Mouse (Mus musculus) MEL (cell line): ENCODE measurements around the gene Fam110a. TPM values are rescaled to one million over a fixed set of nuclear protein-coding genes. Genes with fewer than 3 reads are reported as not detected.

ENCODE experiments used
- DNase-seq: peaks from one replicate; pipeline ENCODE4 v3.0.0; 2011; ENCODE audit warnings: low read depth, low spot score
- H3K27ac ChIP-seq: 2 replicates; pipeline ENCODE4 v1.5.1; 2012; ENCODE audit warnings: low read depth, mild to moderate bottlenecking, control low read depth, low read length, moderate library complexity; ENCODE audit not compliant: control insufficient read depth
- H3K27me3 ChIP-seq, 2 experiments: fragments of 150-350 bp in 1 of 2; sonication (generic) in 1 of 2; 2 replicates each; pipeline ENCODE4 v1.6.1; 2012; ENCODE audit warnings: low read length in 2 of 2, mild to moderate bottlenecking in 2 of 2, improper control_type of control experiment in 1 of 2, moderate library complexity in 1 of 2; ENCODE audit not compliant: insufficient read depth in 2 of 2, control insufficient read depth in 1 of 2
- H3K36me3 ChIP-seq, 2 experiments: 2 replicates each; pipeline ENCODE4 v1.6.1; 2012 to 2014; ENCODE audit warnings: low read length in 2 of 2, improper control_type of control experiment in 1 of 2, inconsistent platforms in 1 of 2, mild to moderate bottlenecking in 1 of 2; ENCODE audit not compliant: insufficient read depth in 2 of 2, control insufficient read depth in 1 of 2
- H3K4me1 ChIP-seq, 2 experiments: fragments of 150-350 bp in 1 of 2; sonication (generic) in 1 of 2; 2 replicates each; pipeline ENCODE4 v1.6.1; 2012; ENCODE audit warnings: low read length in 2 of 2, improper control_type of control experiment in 1 of 2, mild to moderate bottlenecking in 1 of 2; ENCODE audit not compliant: insufficient read depth in 2 of 2, control insufficient read depth in 1 of 2
- H3K4me3 ChIP-seq, 2 experiments: fragments of 150-350 bp in 1 of 2; sonication (generic) in 1 of 2; 2 replicates each; pipeline ENCODE4 v1.5.1; 2012; ENCODE audit warnings: low read depth in 2 of 2, low read length in 2 of 2, mild to moderate bottlenecking in 2 of 2, moderate library complexity in 2 of 2, control low read depth in 1 of 2, improper control_type of control experiment in 1 of 2; ENCODE audit not compliant: control insufficient read depth in 1 of 2, insufficient read depth in 1 of 2
- H3K79me2 ChIP-seq: 2 replicates; pipeline ENCODE4 v1.6.1; 2012; ENCODE audit warnings: mild to moderate bottlenecking, low read length, moderate library complexity; ENCODE audit not compliant: control insufficient read depth, poor library complexity, insufficient read depth
- H3K9ac ChIP-seq: 2 replicates; pipeline ENCODE4 v1.6.1; 2012; ENCODE audit warnings: low read depth, mild to moderate bottlenecking, control low read depth, low read length, moderate library complexity; ENCODE audit not compliant: control insufficient read depth, poor library complexity, severe bottlenecking
- H3K9me3 ChIP-seq: fragments of 150-350 bp; sonication (generic); replicated peaks from 2 replicates; pipeline ENCODE4 v1.6.1; 2012; ENCODE audit warnings: mild to moderate bottlenecking, low read length, improper control_type of control experiment, moderate library complexity; ENCODE audit not compliant: insufficient read depth
- BHLHE40 ChIP-seq: IDR thresholded peaks from 2 replicates; pipeline ENCODE4 v1.6.1; 2012; ENCODE audit warnings: low read depth, mild to moderate bottlenecking, inconsistent platforms, low read length, improper control_type of control experiment, borderline replicate concordance
- CHD1 ChIP-seq: IDR thresholded peaks from 2 replicates; pipeline ENCODE4 v1.6.1; 2012; ENCODE audit warnings: low read depth, mild to moderate bottlenecking, inconsistent platforms, low read length, improper control_type of control experiment
- CTCF ChIP-seq, 3 experiments: IDR thresholded peaks in 2 of 3; conservative IDR thresholded peaks in 1 of 3; 2 replicates each; pipeline ENCODE4 v1.5.1; 2011 to 2012; ENCODE audit warnings: low read length in 3 of 3, low read depth in 2 of 3, mild to moderate bottlenecking in 2 of 3, improper control_type of control experiment in 1 of 3, inconsistent platforms in 1 of 3, mixed read lengths in 1 of 3, moderate library complexity in 1 of 3; ENCODE audit not compliant: control insufficient read depth in 1 of 3, insufficient read depth in 1 of 3, poor library complexity in 1 of 3, severe bottlenecking in 1 of 3
- EP300 ChIP-seq, 2 experiments: IDR thresholded peaks; 2 replicates each; pipeline ENCODE4 v1.6.1; 2011; ENCODE audit warnings: improper control_type of control experiment in 2 of 2, low read length in 2 of 2, low read depth in 1 of 2, mild to moderate bottlenecking in 1 of 2
- ETS1 ChIP-seq: IDR thresholded peaks from 2 replicates; pipeline ENCODE4 v1.6.1; 2012; ENCODE audit warnings: low read depth, mild to moderate bottlenecking, inconsistent platforms, low read length, improper control_type of control experiment, moderate library complexity
- GABPA ChIP-seq: IDR thresholded peaks from 2 replicates; pipeline ENCODE4 v1.6.1; 2012; ENCODE audit warnings: low read depth, mild to moderate bottlenecking, inconsistent platforms, low read length, improper control_type of control experiment, moderate library complexity
- HCFC1 ChIP-seq: IDR thresholded peaks from 2 replicates; pipeline ENCODE4 v1.6.1; 2012; ENCODE audit warnings: low read depth, mild to moderate bottlenecking, inconsistent platforms, low read length, improper control_type of control experiment, moderate library complexity
- JUND ChIP-seq: IDR thresholded peaks from 2 replicates; pipeline ENCODE4 v1.6.1; 2011; ENCODE audit warnings: low read depth, mild to moderate bottlenecking, improper control_type of control experiment, low read length
- KAT2A ChIP-seq: conservative IDR thresholded peaks from 2 replicates; pipeline ENCODE4 v1.6.1; 2012; ENCODE audit warnings: low read depth, low read length, improper control_type of control experiment, inconsistent platforms
- MAFK ChIP-seq: IDR thresholded peaks from 2 replicates; pipeline ENCODE4 v1.6.1; 2011; ENCODE audit warnings: low read depth, mild to moderate bottlenecking, low read length, improper control_type of control experiment, borderline replicate concordance
- MAX ChIP-seq: IDR thresholded peaks from 2 replicates; pipeline ENCODE4 v1.6.1; 2011; ENCODE audit warnings: low read length, improper control_type of control experiment
- MAZ ChIP-seq: IDR thresholded peaks from 2 replicates; pipeline ENCODE4 v1.6.1; 2012; ENCODE audit warnings: low read depth, mild to moderate bottlenecking, inconsistent platforms, low read length, improper control_type of control experiment
- MYC ChIP-seq: IDR thresholded peaks from 2 replicates; pipeline ENCODE4 v1.6.1; 2011; ENCODE audit warnings: low read depth, mild to moderate bottlenecking, low read length, improper control_type of control experiment, moderate library complexity
- NELFE ChIP-seq: IDR thresholded peaks from 2 replicates; pipeline ENCODE4 v1.6.1; 2011; ENCODE audit warnings: low read depth, low read length, improper control_type of control experiment
- NRF1 ChIP-seq: IDR thresholded peaks from 2 replicates; pipeline ENCODE4 v1.6.1; 2014; ENCODE audit warnings: low read depth, mild to moderate bottlenecking, inconsistent platforms, low read length, improper control_type of control experiment, moderate library complexity; ENCODE audit not compliant: poor library complexity, insufficient read depth, severe bottlenecking
- POLR2A ChIP-seq, 2 experiments: IDR thresholded peaks; 2 replicates each; pipeline ENCODE4 v1.6.1; 2011 to 2012; ENCODE audit warnings: low read length in 2 of 2, mild to moderate bottlenecking in 2 of 2, control low read depth in 1 of 2, improper control_type of control experiment in 1 of 2, low read depth in 1 of 2, moderate library complexity in 1 of 2; ENCODE audit not compliant: control insufficient read depth in 1 of 2, insufficient read depth in 1 of 2, poor library complexity in 1 of 2
- POLR2AphosphoS2 ChIP-seq: IDR thresholded peaks from 2 replicates; pipeline ENCODE4 v1.6.1; 2011; ENCODE audit warnings: low read length, improper control_type of control experiment
- POLR2AphosphoS5 ChIP-seq: IDR thresholded peaks from 2 replicates; pipeline ENCODE4 v1.6.1; 2012; ENCODE audit warnings: low read depth, borderline replicate concordance, mild to moderate bottlenecking, inconsistent platforms, low read length, moderate library complexity, mixed read lengths
- SMC3 ChIP-seq: IDR thresholded peaks from 2 replicates; pipeline ENCODE4 v1.6.1; 2011; ENCODE audit warnings: low read depth, low read length, improper control_type of control experiment
- TAL1 ChIP-seq: IDR thresholded peaks from 2 replicates; pipeline ENCODE4 v1.6.1; 2012; ENCODE audit warnings: mild to moderate bottlenecking, inconsistent platforms, low read length, moderate library complexity, mixed read lengths
- TBP ChIP-seq: IDR thresholded peaks from 2 replicates; pipeline ENCODE4 v1.8.0; 2011; ENCODE audit warnings: low read depth, low read length, improper control_type of control experiment
- TCF12 ChIP-seq: IDR thresholded peaks from 2 replicates; pipeline ENCODE4 v1.6.1; 2014; ENCODE audit warnings: low read depth, mild to moderate bottlenecking, inconsistent platforms, low read length, improper control_type of control experiment, moderate library complexity
- UBTF ChIP-seq: IDR thresholded peaks from 2 replicates; pipeline ENCODE4 v1.6.1; 2012; ENCODE audit warnings: low read depth, mild to moderate bottlenecking, inconsistent platforms, low read length, improper control_type of control experiment, moderate library complexity, borderline replicate concordance; ENCODE audit not compliant: insufficient read depth
- USF2 ChIP-seq, 2 experiments: IDR thresholded peaks; 2 replicates each; pipeline ENCODE4 v1.6.1; 2011 to 2012; ENCODE audit warnings: improper control_type of control experiment in 2 of 2, low read length in 2 of 2, borderline replicate concordance in 1 of 2, inconsistent platforms in 1 of 2, low read depth in 1 of 2, mild to moderate bottlenecking in 1 of 2; ENCODE audit not compliant: insufficient read depth in 1 of 2
- ZC3H11A ChIP-seq: IDR thresholded peaks from 2 replicates; pipeline ENCODE4 v1.6.1; 2012; ENCODE audit warnings: low read depth, mild to moderate bottlenecking, inconsistent platforms, low read length, improper control_type of control experiment
- ZKSCAN1 ChIP-seq: IDR thresholded peaks from 2 replicates; pipeline ENCODE4 v1.6.1; 2012; ENCODE audit warnings: low read depth, mild to moderate bottlenecking, inconsistent platforms, low read length, improper control_type of control experiment, moderate library complexity
- ZNF384 ChIP-seq: IDR thresholded peaks from 2 replicates; pipeline ENCODE4 v1.6.1; 2012; ENCODE audit warnings: low read depth, mild to moderate bottlenecking, inconsistent platforms, low read length, improper control_type of control experiment
- polyA plus RNA-seq, 2 experiments: library from polyadenylated mRNA; stranded (reverse) in 1 of 2; unstranded in 1 of 2; fragments of >175 nt in 1 of 2; fragments of >200 nt in 1 of 2; gene quantifications; 2 replicates each; pipeline versions ENCODE4 v1.2.1 to v1.2.4; 2012; ENCODE audit warnings: low replicate concordance in 2 of 2, low read depth in 1 of 2; ENCODE audit not compliant: insufficient read length in 2 of 2, insufficient read depth in 1 of 2, missing spikeins in 1 of 2
- total RNA-seq: library from RNA; depleted of rRNA; stranded (reverse); fragments of 300-350 nt; gene quantifications from 2 replicates; pipeline ENCODE4 v1.2.3, GENCODE M21; 2012

Gene Fam110a
- total and polyA plus RNA-seq, 3 experiments: 5.7 to 10.8 TPM; not detected in 1

DNA sequence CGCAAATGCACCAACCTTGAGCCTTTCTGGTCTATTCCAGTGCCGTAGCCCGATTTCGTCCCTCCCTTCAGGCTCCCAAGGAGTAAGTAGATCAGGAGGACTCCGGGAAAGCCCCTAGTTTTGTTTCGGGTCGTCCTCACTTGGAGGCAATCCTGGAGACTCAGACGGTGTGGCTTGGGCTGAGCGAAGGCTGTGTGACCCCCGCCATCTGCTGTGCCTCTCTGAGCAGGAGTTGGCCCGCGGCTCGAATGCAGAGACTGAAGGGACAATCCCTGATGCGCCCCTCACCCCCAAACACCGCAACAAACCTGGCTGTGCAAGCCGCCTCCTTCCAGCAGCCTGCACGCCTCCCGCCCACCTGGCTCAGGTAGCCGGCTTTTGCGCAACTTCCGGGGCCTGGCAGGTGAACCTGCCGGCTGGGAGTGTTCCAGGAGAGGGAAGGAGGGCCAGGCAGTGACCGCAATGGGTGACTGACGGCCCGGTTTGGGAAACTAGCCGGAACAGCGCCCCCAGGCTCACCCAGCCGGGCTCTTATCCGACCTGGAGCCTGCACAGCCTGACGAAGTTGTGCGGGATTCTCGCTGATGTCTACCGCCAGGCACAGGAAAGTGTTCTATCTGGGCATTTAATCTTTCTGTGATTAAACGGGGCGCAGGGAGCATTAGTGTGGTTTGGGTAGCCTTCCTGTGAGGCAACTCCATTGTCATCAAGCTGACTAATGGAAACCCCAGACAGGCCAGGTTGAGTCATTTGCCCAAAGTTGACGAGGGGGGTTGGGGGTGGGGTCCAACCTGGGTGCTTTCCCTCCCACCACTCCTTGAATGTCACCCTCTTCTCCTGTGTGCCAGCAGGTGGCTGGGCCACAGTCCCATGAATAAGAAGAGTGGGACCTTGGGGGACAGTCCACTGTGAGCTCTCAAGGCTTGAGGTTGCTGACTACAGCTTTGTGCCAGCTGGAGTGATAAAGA is 6.1 kb downstream of the Fam110a start:
- H3K4me1 ChIP-seq: peaks cover 0 to 8% of the 10 kb centered on the region in 2 experiments; a peak in 2 of 4 replicates
- H3K4me3 ChIP-seq: no peak overlapping the region
- no peaks in the 10 kb centered on the region for H3K79me2 ChIP-seq
- H3K36me3 ChIP-seq: peaks cover 0 to under 1% of the 10 kb centered on the region in 2 experiments; a peak in 1 of 4 replicates
- no peaks in the 10 kb centered on the region for H3K9me3 ChIP-seq
- no peak overlapping the region for H3K9ac ChIP-seq
- no peak overlapping the region for H3K27ac ChIP-seq
- TF ChIP-seq POLR2AphosphoS2 (no peak), TCF12 (no peak), TBP (no peak), TAL1 (no peak), ETS1 (no peak), KAT2A (no peak), BHLHE40 (no peak), JUND (no peak), CHD1 (no peak), MYC (no peak), HCFC1 (no peak), USF2 (IDR thresholded peaks at IDR 0.05; ENCODE audit: borderline replicate concordance in 1 of 2, insufficient read depth in 1 of 2, low read depth in 1 of 2, low read length in 2 of 2) (no peak), ZKSCAN1 (no peak), SMC3 (no peak), ZC3H11A (no peak), EP300 (IDR thresholded peaks at IDR 0.05; ENCODE audit: low read depth in 1 of 2, low read length in 2 of 2) (no peak), ZNF384 (no peak)
- DNase-seq: no peak
- no peaks in the 10 kb centered on the region for H3K27me3 ChIP-seq

- peaks cover 0 to 2% of the 10 kb centered on the region in 2 experiments; a peak in 1 of 4 replicates for H3K36me3 ChIP-seq
- H3K4me1 ChIP-seq: peaks cover 0 to 4% of the 10 kb centered on the region in 2 experiments; a peak in 1 of 4 replicates
- no peak overlapping the region for H3K9ac ChIP-seq
- H3K27me3 ChIP-seq: no peaks in the 10 kb centered on the region
- no peak overlapping the region for H3K4me3 ChIP-seq
- H3K9me3 ChIP-seq: no peaks in the 10 kb centered on the region
- H3K27ac ChIP-seq: no peak overlapping the region
- H3K79me2 ChIP-seq: no peaks in the 10 kb centered on the region
- DNase-seq: no peak
- TF ChIP-seq POLR2AphosphoS2 (no peak), MAX (no peak), CTCF (IDR thresholded peaks at IDR 0.05 in 2 of 3, conservative IDR thresholded peaks at IDR 0.05 in 1 of 3; ENCODE audit: control insufficient read depth in 1 of 3, insufficient read depth in 1 of 3, low read depth in 2 of 3, low read length in 3 of 3, poor library complexity in 1 of 3, severe bottlenecking in 1 of 3) (no peak), NRF1 (no peak), TCF12 (no peak), MAFK (no peak), JUND (no peak), GABPA (no peak), MAZ (no peak), NELFE (no peak), ETS1 (no peak), POLR2AphosphoS5 (no peak), UBTF (no peak), BHLHE40 (no peak), POLR2A (IDR thresholded peaks at IDR 0.05; ENCODE audit: control insufficient read depth in 1 of 2, insufficient read depth in 1 of 2, low read depth in 1 of 2, low read length in 2 of 2, poor library complexity in 1 of 2) (no peak), CHD1 (no peak), SMC3 (no peak)
Measured at GRCm38 (mm10) chr2:151972880-151973594, 7.0 kb downstream of the Fam110a start.
